Mouse (Mus musculus): ENCODE measurements around the gene Sfxn2.

DNA sequence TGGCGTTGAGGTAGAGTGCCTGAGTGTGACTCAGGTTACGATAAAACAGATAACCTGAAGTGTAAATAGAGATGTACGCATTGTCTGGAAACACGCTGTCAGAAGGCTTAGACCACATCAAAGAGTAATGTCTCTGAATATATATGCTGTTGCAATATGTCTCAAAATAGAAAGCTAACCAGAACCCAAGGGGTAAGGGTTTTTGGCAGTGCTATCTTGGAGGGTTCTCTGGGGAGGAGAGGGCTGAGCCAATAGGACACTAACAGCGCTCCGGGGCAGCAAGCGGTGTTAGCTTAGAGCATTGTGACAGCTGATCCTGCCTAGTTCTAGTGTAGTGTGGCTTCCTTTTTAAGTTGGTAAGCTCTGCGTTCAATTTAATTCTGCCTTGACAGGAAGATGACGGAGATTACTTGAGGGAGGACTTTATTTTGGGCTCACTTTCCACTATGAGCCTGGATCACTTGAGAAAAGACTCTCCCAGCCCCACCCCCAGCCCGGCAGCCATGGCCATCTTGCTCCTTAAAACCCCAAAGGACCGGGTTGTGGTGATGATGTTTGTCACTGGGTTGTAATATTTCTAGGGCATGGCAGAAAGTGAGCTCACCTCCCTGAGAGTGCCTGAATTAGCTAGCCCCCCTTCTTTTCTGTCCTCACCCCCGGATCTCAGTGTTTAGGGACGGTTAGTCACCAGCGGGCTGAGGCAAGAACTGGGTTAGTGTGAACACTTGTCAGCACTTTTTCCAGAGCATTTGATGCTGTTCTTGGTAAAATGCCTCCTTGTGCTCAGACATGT, 47.0 kb downstream of the Sfxn2 start:
- TF ChIP-seq CTCF (conservative IDR thresholded peaks at IDR 0.05; ENCODE audit: low read length) (no peak), POU5F1 (IDR thresholded peaks at IDR 0.05; ENCODE audit: borderline replicate concordance, low read length) (no peak)

Measured in E14TG2a.4 (cell line).